Mouse (Mus musculus): ENCODE results near the gene Pacs1. TPM values are rescaled to one million over a fixed set of nuclear protein-coding genes. Genes with fewer than 3 reads are reported as not detected.
"Not testable (repeated sequence)": the region's sequence is repeated elsewhere in the genome, so short reads cannot be mapped to it uniquely, and the experiment has no call there.

The Pacs1 gene
- total RNA-seq, 2 experiments from 2014 or later = 60.3 to 62.2 TPM

GRCm38 (mm10) chr19:5170430-5170829 is 102.5 kb downstream of the Pacs1 start:
- DNase-seq (ENCODE audit: low spot score in 2 of 2) = no peak
- intact Hi-C loops (cut with DNase I) = no loop called here

- no peak for DNase-seq (ENCODE audit: low spot score in 2 of 2)
- intact Hi-C loops (cut with DNase I) = no loop called here
Measured at GRCm38 (mm10) chr19:5167477-5167876, 105.4 kb downstream of the Pacs1 start.

- intact Hi-C loops (cut with DNase I) = no loop called here
- no peak for DNase-seq (ENCODE audit: low spot score in 2 of 2)
Measured at GRCm38 (mm10) chr19:5164380-5164779, 108.5 kb downstream of the Pacs1 start.

- DNase-seq (ENCODE audit: low spot score in 2 of 2) = peak; percentile 20 to 61
- intact Hi-C loops (cut with DNase I) = no loop called here
Measured at GRCm38 (mm10) chr19:5161913-5162312, 111.0 kb downstream of the Pacs1 start.

GRCm38 (mm10) chr19:5152261-5152660 is 120.7 kb downstream of the Pacs1 start:
- no peak for DNase-seq (ENCODE audit: low spot score in 2 of 2)
- intact Hi-C loops (cut with DNase I) = no loop called here

GRCm38 (mm10) chr19:5151741-5152140 is 121.2 kb downstream of the Pacs1 start:
- no peak for DNase-seq (ENCODE audit: low spot score in 2 of 2)
- intact Hi-C loops (cut with DNase I) = loop anchor here (1.0 to 2.0 kb wide), 3 partner anchors 33 to 101 kb away; partner anchors contain the start of genes Klc2 and Rin1

- peak; percentile 73 to 86 for DNase-seq (ENCODE audit: low spot score in 2 of 2)
- intact Hi-C loops (cut with DNase I) = loop anchor here (1.0 to 2.0 kb wide), 3 partner anchors 33 to 101 kb away; partner anchors contain the start of genes Klc2 and Rin1
Measured at GRCm38 (mm10) chr19:5151331-5151730, 121.6 kb downstream of the Pacs1 start.

GRCm38 (mm10) chr19:5150358-5150757 is 122.6 kb downstream of the Pacs1 start:
- DNase-seq (ENCODE audit: low spot score in 2 of 2) = peak; percentile 75 to 97
- intact Hi-C loops (cut with DNase I) = loop anchor here (2.0 kb wide), 2 partner anchors 32 to 100 kb away; partner anchors contain the start of genes Klc2 and Rin1

GRCm38 (mm10) chr19:5149041-5149440 is 123.9 kb downstream of the Pacs1 start:
- intact Hi-C loops (cut with DNase I) = not testable (repeated sequence)

GRCm38 (mm10) chr19:5139640-5140039 is 133.3 kb downstream of the Pacs1 start:
- peak; percentile 74 to 83 for DNase-seq (ENCODE audit: low spot score in 2 of 2)

More at GRCm38 (mm10) chr19:5149041-5149440, 123.9 kb downstream of the Pacs1 start:
- DNase-seq (ENCODE audit: low spot score in 2 of 2) = not testable (repeated sequence)

GRCm38 (mm10) chr19:5131237-5131636 is 141.7 kb downstream of the Pacs1 start:
- intact Hi-C loops (cut with DNase I) = no loop called here
- DNase-seq (ENCODE audit: low spot score in 2 of 2) = no peak

More at GRCm38 (mm10) chr19:5139640-5140039, 133.3 kb downstream of the Pacs1 start:
- intact Hi-C loops (cut with DNase I) = loop anchor here (2.0 to 5.0 kb wide), 2 partner anchors 23 to 42 kb away; partner anchors contain the start of gene Cnih2

GRCm38 (mm10) chr19:5129770-5130169 is 143.1 kb downstream of the Pacs1 start:
- intact Hi-C loops (cut with DNase I) = no loop called here
- DNase-seq (ENCODE audit: low spot score in 2 of 2) = no peak

- no peak for DNase-seq (ENCODE audit: low spot score in 2 of 2)
Measured at GRCm38 (mm10) chr19:5124055-5124614, 148.8 kb downstream of the Pacs1 start.

GRCm38 (mm10) chr19:5123241-5123640 is 149.7 kb downstream of the Pacs1 start:
- intact Hi-C loops (cut with DNase I) = no loop called here
- no peak for DNase-seq (ENCODE audit: low spot score in 2 of 2)

More at GRCm38 (mm10) chr19:5124055-5124614, 148.8 kb downstream of the Pacs1 start:
- intact Hi-C loops (cut with DNase I) = no loop called here

- DNase-seq (ENCODE audit: low spot score in 2 of 2) = no peak
- intact Hi-C loops (cut with DNase I) = no loop called here
Measured at GRCm38 (mm10) chr19:5122492-5122891, 150.4 kb downstream of the Pacs1 start.

- DNase-seq (ENCODE audit: low spot score in 2 of 2) = no peak
- intact Hi-C loops (cut with DNase I) = loop anchor here (2.0 kb wide), 1 partner anchor 32 kb away; no protein-coding TSS in a partner anchor
Measured at GRCm38 (mm10) chr19:5118384-5118698, 154.6 kb downstream of the Pacs1 start, which contains the start of gene Klc2. Gene Klc2, minus strand, starts transcription at chr19:5118560.

GRCm38 (mm10) chr19:5117494-5118383 is 155.2 kb downstream of the Pacs1 start:
- intact Hi-C loops (cut with DNase I) = loop anchor here (2.0 kb wide), 2 partner anchors 21 to 33 kb away; no protein-coding TSS in a partner anchor
- peak; percentile 90 to 92 for DNase-seq (ENCODE audit: low spot score in 2 of 2)

GRCm38 (mm10) chr19:5113783-5114182 is 159.1 kb downstream of the Pacs1 start:
- intact Hi-C loops (cut with DNase I) = no loop called here
- DNase-seq (ENCODE audit: low spot score in 2 of 2) = peak; percentile 44 to 75

- no peak for DNase-seq (ENCODE audit: low spot score in 2 of 2)
- intact Hi-C loops (cut with DNase I) = no loop called here
Measured at GRCm38 (mm10) chr19:5109659-5110453, 163.1 kb downstream of the Pacs1 start.

GRCm38 (mm10) chr19:5108702-5109101 is 164.2 kb downstream of the Pacs1 start:
- intact Hi-C loops (cut with DNase I) = no loop called here
- no peak for DNase-seq (ENCODE audit: low spot score in 2 of 2)
